Mouse (Mus musculus) cerebellum, postnatal 4 days (tissue): ENCODE results near the gene Gpr137.
"Not testable (repeated sequence)": the region's sequence is repeated elsewhere in the genome, so short reads cannot be mapped to it uniquely, and the experiment has no call there.

Source experiments
- DNase-seq, 2 experiments: peaks; one replicate each; pipeline ENCODE4 v3.0.0; 2022; ENCODE audit warnings: low spot score in 2 of 2, mixed read lengths in 1 of 2

The Gpr137 gene

DNA sequence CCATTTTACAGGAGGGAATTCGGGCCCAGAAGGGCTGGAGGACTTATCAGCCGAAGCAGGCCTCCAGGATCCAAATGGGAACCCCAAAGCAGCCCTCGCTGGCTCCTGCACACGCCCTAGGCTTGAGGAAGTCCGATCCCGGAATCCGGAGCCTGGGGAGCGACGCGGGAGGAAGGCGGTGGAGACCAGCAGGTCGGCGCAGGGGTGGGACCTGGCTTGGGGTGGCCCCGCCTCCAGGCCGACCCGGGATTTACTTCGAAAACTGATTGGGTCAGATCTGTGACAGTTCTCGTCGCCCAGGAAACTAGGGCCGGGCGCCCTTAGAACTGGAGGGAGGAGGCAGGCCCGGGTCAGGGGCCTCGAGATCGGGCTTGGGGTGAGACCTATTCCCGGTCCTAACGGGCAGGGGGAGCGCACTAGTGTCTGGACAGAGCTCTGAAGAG, at the start of gene Gpr137:
Gene Gpr137, minus strand, starts transcription at position 232 of the 443 bp plus-strand sequence.
- peak; percentile 75 to 87 for DNase-seq

GRCm38 (mm10) chr19:6991166-6991565, 48.9 kb upstream of the Gpr137 start:
- not testable (repeated sequence) for DNase-seq

DNA sequence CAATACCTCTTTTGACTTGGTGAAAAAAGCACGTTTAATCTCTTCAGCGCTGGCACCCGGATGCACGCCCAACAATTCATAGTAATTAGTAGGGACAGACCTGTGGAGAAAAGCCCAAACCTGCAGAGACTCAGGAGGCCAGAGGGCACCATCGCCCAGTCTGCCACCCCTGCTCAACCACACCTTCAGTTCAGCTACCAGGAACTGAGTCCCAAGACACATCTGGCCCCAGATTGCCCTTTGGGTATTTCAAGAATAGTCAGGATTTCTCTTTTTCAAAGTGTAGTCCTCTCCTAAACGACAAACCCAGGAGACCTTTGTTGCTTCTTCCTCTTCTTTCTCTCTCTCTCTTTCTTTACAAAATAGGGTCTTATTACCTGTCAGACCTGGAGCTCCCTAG, 48.4 kb upstream of the Gpr137 start:
- no peak for DNase-seq

- no peak for DNase-seq
Observed at GRCm38 (mm10) chr19:6989251-6989650, 47.0 kb upstream of the Gpr137 start.

DNA sequence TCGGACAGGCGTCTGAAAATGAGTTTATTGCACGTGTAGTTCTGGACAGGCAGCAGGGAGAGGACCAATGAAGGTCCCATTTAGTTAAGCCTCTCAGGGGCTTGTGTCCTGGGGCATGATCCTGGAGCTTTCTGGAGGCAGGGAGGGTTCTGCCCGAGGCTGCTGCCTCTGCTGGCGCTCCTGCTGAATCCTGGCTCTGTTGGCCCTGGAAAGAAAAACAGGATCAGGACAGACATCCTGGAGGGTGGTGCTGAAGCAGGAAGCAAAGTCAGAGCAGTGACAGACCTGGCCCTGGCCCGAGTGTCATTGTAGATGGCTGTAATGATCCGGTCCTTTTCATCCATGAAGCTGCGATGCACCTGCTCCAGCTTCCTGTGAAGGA, 45.6 kb upstream of the Gpr137 start:
- no peak for DNase-seq

- DNase-seq: peak in 1 of 2 experiments; percentile 57
Observed at GRCm38 (mm10) chr19:6987061-6987903, 45.0 kb upstream of the Gpr137 start, which contains the start of gene Vegfb. Gene Vegfb (minus strand): TSS chr19:6987651.

DNA sequence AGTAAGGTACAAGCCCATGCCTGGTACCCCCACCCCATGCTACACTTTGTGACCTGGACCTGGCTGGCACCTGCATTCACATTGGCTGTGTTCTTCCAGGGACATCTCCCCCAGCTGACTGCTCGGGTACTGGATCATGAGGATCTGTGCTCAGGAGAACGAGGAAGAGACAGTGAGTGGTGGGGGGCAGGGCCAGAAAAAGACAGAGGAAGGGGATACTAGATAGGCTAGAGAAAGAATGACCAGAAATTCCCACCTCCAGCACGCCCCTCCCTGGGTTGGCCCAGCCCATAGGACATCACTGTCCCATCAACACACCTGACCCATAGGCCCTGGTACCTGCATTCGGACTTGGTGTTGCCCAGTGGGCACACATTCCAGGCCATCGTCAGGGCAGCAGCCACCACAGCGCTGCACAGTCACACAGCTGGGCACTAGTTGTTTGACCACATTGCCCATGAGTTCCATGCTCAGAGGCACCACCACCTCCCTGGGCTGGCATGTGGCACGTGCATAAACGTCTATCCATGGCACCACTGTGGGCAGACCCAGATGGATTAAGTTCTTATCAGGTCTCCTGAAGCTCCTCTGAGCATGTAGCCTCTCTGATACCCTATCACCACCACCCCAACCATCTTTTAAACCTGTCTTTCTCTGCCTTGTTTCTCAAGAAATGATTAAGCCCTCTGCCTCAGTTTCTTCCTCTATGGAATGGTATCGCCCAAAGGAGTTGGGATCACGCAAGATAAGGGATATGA, 43.9 kb upstream of the Gpr137 start:
- DNase-seq: no peak

GRCm38 (mm10) chr19:6985300-6985699, 43.0 kb upstream of the Gpr137 start:
- no peak for DNase-seq

DNA sequence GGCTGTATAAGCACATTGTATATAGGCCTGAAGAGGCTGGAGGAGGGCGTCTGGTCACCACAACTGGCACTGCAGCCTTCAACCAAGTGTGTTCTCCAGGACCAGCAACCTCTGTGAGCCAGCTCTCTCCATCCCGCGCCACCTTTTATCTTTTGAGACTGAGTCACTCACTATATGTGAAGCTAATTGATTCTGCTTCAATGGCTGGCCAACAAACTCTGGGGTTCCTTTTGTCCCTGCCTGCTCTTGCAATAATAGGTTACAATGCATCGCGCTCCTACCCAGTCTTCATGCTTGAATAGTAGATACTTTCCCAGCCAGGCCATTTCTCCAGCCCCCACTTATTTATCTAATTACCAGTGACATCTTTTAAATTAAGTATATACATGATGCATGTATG, 41.3 kb upstream of the Gpr137 start:
- DNase-seq: no peak

- DNase-seq: no peak
Observed at GRCm38 (mm10) chr19:6981465-6981864, 39.2 kb upstream of the Gpr137 start.

DNA sequence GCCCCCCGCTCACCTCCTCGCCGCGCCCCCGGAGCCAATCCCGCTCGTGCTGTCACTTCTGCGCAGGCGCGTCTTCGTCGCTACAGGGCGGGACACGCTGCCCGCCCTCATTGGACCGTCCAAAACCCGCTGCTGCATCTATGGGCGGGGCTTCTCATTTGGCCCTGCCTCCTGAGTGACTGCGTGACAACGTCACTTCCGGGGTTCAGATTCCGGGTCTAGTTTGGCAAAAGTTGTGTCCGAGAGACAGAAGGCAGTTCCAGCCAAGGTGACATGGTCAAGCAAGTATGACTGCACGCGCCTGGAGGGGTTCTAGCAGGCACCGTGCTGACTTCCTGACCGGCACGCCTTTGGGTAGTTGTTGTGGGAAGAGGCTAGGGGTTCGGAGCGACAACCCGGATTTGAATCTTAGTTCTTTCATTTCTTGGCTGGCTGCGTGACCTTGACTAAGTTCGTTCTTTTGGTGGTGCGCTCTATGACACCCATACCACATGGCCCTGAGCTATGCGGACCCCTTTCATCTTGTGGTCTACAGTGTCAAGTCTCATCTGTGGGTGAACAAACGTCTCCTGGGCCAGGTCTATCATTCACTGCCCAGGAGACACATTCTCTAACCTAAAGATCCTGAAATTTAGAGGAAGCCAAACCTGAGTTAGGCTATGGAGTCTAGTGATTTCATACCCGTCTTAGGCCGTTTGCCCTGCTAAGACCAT, 38.3 kb upstream of the Gpr137 start, which contains the start of gene Fkbp2:
Gene Fkbp2, minus strand, starts transcription at position 121 of the 713 bp plus-strand sequence.
- DNase-seq: peak; percentile 90 to 98

DNA sequence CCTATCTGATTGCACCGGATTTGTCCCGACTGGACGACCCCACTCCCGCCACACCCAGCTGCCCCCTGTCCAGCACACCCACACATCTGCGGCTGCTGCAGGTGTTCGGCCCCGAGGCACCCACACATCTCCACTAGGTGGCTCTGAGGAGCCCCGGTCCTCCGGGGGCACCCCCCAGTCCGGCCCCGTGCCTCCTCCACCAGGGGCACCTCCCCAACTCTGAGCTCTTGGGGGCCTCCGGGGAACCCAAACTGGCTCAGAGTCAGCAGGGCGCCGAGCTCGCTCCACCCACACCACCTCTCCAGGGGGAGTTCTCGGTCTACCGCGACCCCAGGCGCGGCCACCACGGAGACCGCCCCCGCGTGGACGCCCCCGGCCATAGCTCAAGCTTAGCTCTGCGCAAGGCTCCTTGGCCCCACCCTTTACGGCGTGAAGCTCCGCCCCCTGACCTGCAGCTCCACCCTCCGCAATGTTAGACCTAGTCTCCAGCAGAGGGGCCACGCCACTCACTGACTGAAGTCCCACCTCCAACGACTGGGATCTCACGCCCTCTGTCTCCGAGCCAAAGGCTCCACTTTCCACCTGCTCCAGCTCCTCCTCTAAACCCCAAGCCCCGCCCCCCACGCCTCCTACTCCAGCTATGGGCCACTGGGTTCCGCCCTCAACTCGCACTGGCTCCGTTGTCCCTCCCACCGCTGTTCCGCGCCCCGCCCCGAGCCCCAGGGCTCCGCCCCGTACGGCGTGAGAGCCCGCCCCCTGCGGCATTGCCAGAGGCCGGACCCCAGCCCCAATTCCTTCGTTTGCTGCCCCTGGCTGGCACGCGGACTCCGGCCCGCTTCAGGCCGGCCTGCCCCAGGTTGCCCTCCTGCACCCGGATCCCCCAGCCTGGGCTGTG, 37.5 kb upstream of the Gpr137 start:
- DNase-seq: peak; percentile 99

GRCm38 (mm10) chr19:6979001-6979479, 36.8 kb upstream of the Gpr137 start:
- DNase-seq: no peak

DNA sequence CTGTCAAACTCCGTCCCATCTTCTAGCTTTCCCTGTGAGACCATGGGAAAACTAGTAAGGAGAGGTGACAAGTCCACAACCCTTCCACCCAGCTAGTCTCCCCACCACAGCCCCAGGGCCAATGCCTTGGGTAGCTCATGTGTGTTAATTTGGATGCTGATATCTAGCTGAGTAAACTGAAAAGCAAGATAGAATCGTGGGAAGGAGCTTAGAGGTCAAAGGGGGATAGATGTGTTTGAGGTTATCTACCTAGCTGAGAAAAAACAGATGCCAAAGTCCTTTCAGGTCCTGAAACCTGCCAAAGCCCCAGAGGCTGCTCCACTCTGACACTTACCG, 36.3 kb upstream of the Gpr137 start:
- no peak for DNase-seq

- no peak for DNase-seq
Observed at GRCm38 (mm10) chr19:6977759-6978638, 35.7 kb upstream of the Gpr137 start.

GRCm38 (mm10) chr19:6975537-6976521, 33.5 kb upstream of the Gpr137 start, which contains the start of gene Plcb3:
Gene Plcb3 (minus strand): TSS chr19:6976470.
- DNase-seq: peak in 1 of 2 experiments; percentile 83

DNA sequence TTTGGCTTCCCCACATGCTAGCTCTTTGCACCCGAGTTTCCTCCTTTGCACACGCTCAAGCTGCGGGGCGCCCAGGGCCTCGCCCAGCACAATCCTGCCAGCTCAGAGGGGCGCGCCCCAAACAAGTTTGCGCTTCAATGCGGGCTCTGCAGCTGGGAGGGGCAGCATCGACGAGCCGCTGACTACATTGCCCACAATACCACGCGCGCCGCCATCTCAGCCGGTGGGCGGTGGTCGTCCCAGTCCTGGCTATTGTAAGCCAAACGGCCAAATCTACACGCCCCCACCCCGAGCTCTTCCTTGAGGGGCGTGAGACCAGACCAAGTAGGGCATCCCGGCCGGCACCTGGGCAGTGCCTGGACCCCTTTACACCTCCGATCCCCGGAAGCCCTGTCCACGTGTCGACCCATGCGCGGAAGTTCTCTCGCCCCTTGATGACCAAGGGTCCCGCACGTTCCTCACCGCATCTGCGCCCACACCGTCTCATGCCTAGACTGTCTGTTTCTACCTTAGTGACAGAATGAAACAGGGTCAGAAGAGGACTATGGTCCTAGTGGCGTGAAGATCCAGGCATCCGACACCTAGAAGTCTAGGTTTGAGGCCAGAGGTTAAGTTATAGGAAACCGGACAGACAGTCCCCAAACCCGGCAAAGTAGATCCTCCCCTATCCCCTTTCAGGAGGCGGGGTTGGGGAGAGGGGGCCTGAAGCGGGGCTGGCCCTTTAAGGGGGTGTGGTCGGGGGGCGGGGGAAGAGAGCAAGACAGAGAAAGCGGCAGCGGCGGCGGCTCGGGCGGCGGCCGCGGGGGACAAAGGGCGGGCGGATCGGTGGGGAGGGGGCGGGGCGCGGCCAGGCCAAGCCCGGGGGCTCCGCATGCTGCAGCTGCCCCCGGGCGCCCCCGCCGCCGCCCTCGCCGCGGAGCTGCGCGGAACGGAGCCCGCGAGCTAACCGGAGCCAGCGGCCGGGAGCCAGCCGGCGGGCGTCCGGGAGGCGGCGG, 32.2 kb upstream of the Gpr137 start, which contains the start of gene Ppp1r14b:
Gene Ppp1r14b, plus strand, starts transcription at position 758 of the 995 bp plus-strand sequence.
- peak in 1 of 2 experiments; percentile 82 for DNase-seq
